Mouse (Mus musculus): Measurements from ENCODE around the gene Tcf21.
A peak's percentile ranks its signal among the peaks of the same experiment; 100 is the strongest.

The Tcf21 gene

GRCm38 (mm10) chr10:22815461-22816236 lies 4.3 kb downstream of the Tcf21 start:
- no peak for ATAC-seq (ENCODE audit: low TSS enrichment)

GRCm38 (mm10) chr10:22814771-22815170 lies 5.2 kb downstream of the Tcf21 start:
- ATAC-seq (ENCODE audit: low TSS enrichment): no peak

GRCm38 (mm10) chr10:22814294-22814693 lies 5.7 kb downstream of the Tcf21 start:
- ATAC-seq (ENCODE audit: low TSS enrichment): no peak

- no peak for ATAC-seq (ENCODE audit: low TSS enrichment)
Measured at GRCm38 (mm10) chr10:22813317-22813960, 6.5 kb downstream of the Tcf21 start.

- no peak for ATAC-seq (ENCODE audit: low TSS enrichment)
Measured at GRCm38 (mm10) chr10:22811921-22812320, 8.1 kb downstream of the Tcf21 start.

- no peak for ATAC-seq (ENCODE audit: low TSS enrichment)
Measured at GRCm38 (mm10) chr10:22782684-22783083, 37.3 kb downstream of the Tcf21 start.

- ATAC-seq (ENCODE audit: low TSS enrichment): no peak
Measured at GRCm38 (mm10) chr10:22781466-22781865, 38.5 kb downstream of the Tcf21 start.

- ATAC-seq (ENCODE audit: low TSS enrichment): peak; percentile 79
Measured at GRCm38 (mm10) chr10:22777939-22778338, 42.0 kb downstream of the Tcf21 start.

GRCm38 (mm10) chr10:22776007-22776698 lies 43.8 kb downstream of the Tcf21 start:
- peak; percentile 77 for ATAC-seq (ENCODE audit: low TSS enrichment)

- ATAC-seq (ENCODE audit: low TSS enrichment): no peak
Measured at GRCm38 (mm10) chr10:22775456-22775855, 44.5 kb downstream of the Tcf21 start.

GRCm38 (mm10) chr10:22774626-22775025 lies 45.3 kb downstream of the Tcf21 start:
- no peak for ATAC-seq (ENCODE audit: low TSS enrichment)
